Mouse (Mus musculus) E14TG2a.4 (cell line): Measurements from ENCODE around the gene Hoxa10.

Experiments used
- CTCF ChIP-seq: conservative IDR thresholded peaks from 2 replicates; pipeline ENCODE4 v1.5.1; 2014; ENCODE audit warnings: low read length
- POU5F1 ChIP-seq: IDR thresholded peaks from 2 replicates; pipeline ENCODE4 v1.6.1; 2014; ENCODE audit warnings: low read length, borderline replicate concordance

- TF ChIP-seq CTCF (no peak), POU5F1 (no peak)
Measured at GRCm38 (mm10) chr6:52220003-52220864, 20.4 kb downstream of the Hoxa10 start.
